Mouse (Mus musculus): Measurements from ENCODE around the gene Sfrp2. TPM values are rescaled to one million over a fixed set of nuclear protein-coding genes. Genes with fewer than 3 reads are reported as not detected.

The Sfrp2 gene
- polyA plus RNA-seq (2014; fragmentation: Illumina TruSeq; extraction: RNeasy Lipid Tissue Mini Kit (QIAGEN cat#74804); ENCODE audit: low read depth, low replicate concordance): 5.8 TPM

GRCm38 (mm10) chr3:83765871-83766725 lies at the start of gene Sfrp2:
Gene Sfrp2, plus strand, starts transcription at chr3:83766321.

Other genes with a start within 250 kb of the Sfrp2 start
- gene Tlr2, start 75.4 kb downstream of the Sfrp2 start, polyA plus RNA-seq (2014; fragmentation: Illumina TruSeq; extraction: RNeasy Lipid Tissue Mini Kit (QIAGEN cat#74804); ENCODE audit: low read depth, low replicate concordance): 2.9 TPM